Mouse (Mus musculus): ENCODE measurements around the gene Ntm. TPM values are rescaled to one million over a fixed set of nuclear protein-coding genes. Genes with fewer than 3 reads are reported as not detected.
A peak's percentile ranks its signal among the peaks of the same experiment; 100 is the strongest.

Ntm gene
- total and polyA plus RNA-seq, 2 experiments from 2014 or later, result 162 to 235 TPM

GRCm38 (mm10) chr9:29833781-29834180 is 129.2 kb downstream of the Ntm start:
- no peak for ATAC-seq
- H3K27ac ChIP-seq (ENCODE audit: low read depth, low read length), result peak overlapping the region; percentile 64
- peaks cover 12% of the 10 kb centered on the region for H3K4me1 ChIP-seq (ENCODE audit: insufficient read depth)
- no peaks in the 10 kb centered on the region for H3K27me3 ChIP-seq (ENCODE audit: insufficient read depth, low read length)
- WGBS, result 35% methylated on average over 2 of the region's 2 CpGs
- no peak for TF ChIP-seq CTCF (IDR thresholded peaks at IDR 0.05; ENCODE audit: low read depth)
- H3K9ac ChIP-seq, result no peak overlapping the region
- DNase-seq, result no peak
- no peak overlapping the region for H3K4me2 ChIP-seq (ENCODE audit: low read depth)
- no peaks in the 10 kb centered on the region for H3K36me3 ChIP-seq (ENCODE audit: insufficient read depth)
- H3K4me3 ChIP-seq (ENCODE audit: low read depth, low read length), result no peak overlapping the region
- H3K9me3 ChIP-seq (ENCODE audit: low read length), result no peaks in the 10 kb centered on the region

GRCm38 (mm10) chr9:29827240-29827660 is 135.7 kb downstream of the Ntm start:
- ATAC-seq, result no peak
- H3K4me3 ChIP-seq (ENCODE audit: low read depth, low read length), result no peak overlapping the region
- H3K36me3 ChIP-seq (ENCODE audit: insufficient read depth), result no peaks in the 10 kb centered on the region
- H3K9ac ChIP-seq, result no peak overlapping the region
- no peak for TF ChIP-seq CTCF (IDR thresholded peaks at IDR 0.05; ENCODE audit: low read depth)
- H3K27me3 ChIP-seq (ENCODE audit: insufficient read depth, low read length), result no peaks in the 10 kb centered on the region
- H3K4me1 ChIP-seq (ENCODE audit: insufficient read depth), result 0 out of 2 replicates have a peak, but pooled peaks cover 4% of the 10 kb centered on the region
- H3K27ac ChIP-seq (ENCODE audit: low read depth, low read length), result no peak overlapping the region
- no peaks in the 10 kb centered on the region for H3K9me3 ChIP-seq (ENCODE audit: low read length)
- DNase-seq, result no peak
- no peak overlapping the region for H3K4me2 ChIP-seq (ENCODE audit: low read depth)
- 42% methylated on average over 5 of the region's 5 CpGs for WGBS

- ATAC-seq, result no peak
- no peak for TF ChIP-seq CTCF (IDR thresholded peaks at IDR 0.05; ENCODE audit: low read depth)
- WGBS, result 57% methylated on average over 5 of the region's 5 CpGs
- Histone ChIP-seq H3K27me3 (ENCODE audit: insufficient read depth, low read length) (no peaks in the 10 kb centered on the region), H3K4me2 (ENCODE audit: low read depth) (no peak overlapping the region), H3K27ac (ENCODE audit: low read depth, low read length) (no peak overlapping the region), H3K9ac (no peak overlapping the region), H3K9me3 (ENCODE audit: low read length) (no peaks in the 10 kb centered on the region), H3K4me1 (ENCODE audit: insufficient read depth) (no peaks in the 10 kb centered on the region), H3K36me3 (ENCODE audit: insufficient read depth) (no peaks in the 10 kb centered on the region), H3K4me3 (ENCODE audit: low read depth, low read length) (no peak overlapping the region)
- peak; percentile 20 for DNase-seq
Measured at GRCm38 (mm10) chr9:29825236-29825635, 137.7 kb downstream of the Ntm start.

- H3K27me3 ChIP-seq (ENCODE audit: insufficient read depth, low read length), result no peaks in the 10 kb centered on the region
- no peak overlapping the region for H3K4me2 ChIP-seq (ENCODE audit: low read depth)
Measured at GRCm38 (mm10) chr9:29823716-29824115, 139.2 kb downstream of the Ntm start.

DNA sequence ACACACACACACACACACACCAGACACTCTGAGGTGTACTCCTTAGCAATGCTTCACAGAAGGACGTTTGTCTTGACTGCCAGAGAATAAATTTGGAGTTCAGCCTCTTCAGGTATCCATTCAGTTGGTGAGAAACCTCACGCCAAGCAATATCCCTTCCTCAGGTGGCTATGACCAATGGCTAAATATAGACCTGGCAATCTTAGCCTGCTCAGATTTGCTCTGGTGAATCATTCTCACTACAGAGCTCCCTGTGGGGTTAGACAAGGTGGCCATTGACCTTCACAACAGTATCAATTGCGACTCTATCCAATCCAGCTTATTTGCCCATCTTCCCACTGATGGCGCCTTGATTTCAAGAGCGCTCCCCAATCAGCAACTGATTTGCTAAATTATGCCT is 150.3 kb downstream of the Ntm start:
- TF ChIP-seq CTCF (IDR thresholded peaks at IDR 0.05; ENCODE audit: low read depth), result no peak
- Histone ChIP-seq H3K4me1 (ENCODE audit: insufficient read depth) (no peaks in the 10 kb centered on the region), H3K27me3 (ENCODE audit: insufficient read depth, low read length) (no peaks in the 10 kb centered on the region), H3K4me3 (ENCODE audit: low read depth, low read length) (no peak overlapping the region), H3K36me3 (ENCODE audit: insufficient read depth) (no peaks in the 10 kb centered on the region), H3K27ac (ENCODE audit: low read depth, low read length) (no peak overlapping the region), H3K9me3 (ENCODE audit: low read length) (no peaks in the 10 kb centered on the region), H3K4me2 (ENCODE audit: low read depth) (no peak overlapping the region), H3K9ac (no peak overlapping the region)
- DNase-seq (no peak), ATAC-seq (no peak)
- WGBS, result 87% methylated on average over 5 of the region's 5 CpGs

More at GRCm38 (mm10) chr9:29823716-29824115, 139.2 kb downstream of the Ntm start:
- Histone ChIP-seq H3K4me3 (ENCODE audit: low read depth, low read length) (no peak overlapping the region), H3K27ac (ENCODE audit: low read depth, low read length) (no peak overlapping the region), H3K4me1 (ENCODE audit: insufficient read depth) (no peaks in the 10 kb centered on the region), H3K36me3 (ENCODE audit: insufficient read depth) (no peaks in the 10 kb centered on the region), H3K9ac (no peak overlapping the region), H3K9me3 (ENCODE audit: low read length) (no peaks in the 10 kb centered on the region)
- ATAC-seq (no peak), DNase-seq (no peak)
- no peak for TF ChIP-seq CTCF (IDR thresholded peaks at IDR 0.05; ENCODE audit: low read depth)
- 81% methylated on average over 4 of the region's 4 CpGs for WGBS

GRCm38 (mm10) chr9:29806790-29807189 is 156.2 kb downstream of the Ntm start:
- no peak overlapping the region for H3K9ac ChIP-seq
- H3K4me3 ChIP-seq (ENCODE audit: low read depth, low read length), result no peak overlapping the region
- no peaks in the 10 kb centered on the region for H3K27me3 ChIP-seq (ENCODE audit: insufficient read depth, low read length)
- H3K4me2 ChIP-seq (ENCODE audit: low read depth), result no peak overlapping the region
- H3K36me3 ChIP-seq (ENCODE audit: insufficient read depth), result no peaks in the 10 kb centered on the region
- ATAC-seq (0 out of 2 replicates have a peak, but pooled peaks have one; percentile 38), DNase-seq (peak; percentile 54)
- no peak for TF ChIP-seq CTCF (IDR thresholded peaks at IDR 0.05; ENCODE audit: low read depth)
- no peak overlapping the region for H3K27ac ChIP-seq (ENCODE audit: low read depth, low read length)
- WGBS, result 9% methylated on average over 3 of the region's 3 CpGs
- peaks cover 24% of the 10 kb centered on the region for H3K4me1 ChIP-seq (ENCODE audit: insufficient read depth)
- H3K9me3 ChIP-seq (ENCODE audit: low read length), result no peaks in the 10 kb centered on the region

- no peaks in the 10 kb centered on the region for H3K9me3 ChIP-seq (ENCODE audit: low read length)
- peak; percentile 59 for TF ChIP-seq CTCF (IDR thresholded peaks at IDR 0.05; ENCODE audit: low read depth)
- no peak overlapping the region for H3K4me3 ChIP-seq (ENCODE audit: low read depth, low read length)
- H3K4me1 ChIP-seq (ENCODE audit: insufficient read depth), result peaks cover 24% of the 10 kb centered on the region
- 72% methylated on average over 9 of the region's 9 CpGs for WGBS
- ATAC-seq (no peak), DNase-seq (peak; percentile 63)
- H3K27ac ChIP-seq (ENCODE audit: low read depth, low read length), result no peak overlapping the region
- H3K36me3 ChIP-seq (ENCODE audit: insufficient read depth), result no peaks in the 10 kb centered on the region
- no peak overlapping the region for H3K9ac ChIP-seq
- H3K4me2 ChIP-seq (ENCODE audit: low read depth), result no peak overlapping the region
- no peaks in the 10 kb centered on the region for H3K27me3 ChIP-seq (ENCODE audit: insufficient read depth, low read length)
Measured at GRCm38 (mm10) chr9:29804483-29804882, 158.5 kb downstream of the Ntm start.
